Mouse (Mus musculus): ENCODE results near the gene Cep135.

Gene Cep135

DNA sequence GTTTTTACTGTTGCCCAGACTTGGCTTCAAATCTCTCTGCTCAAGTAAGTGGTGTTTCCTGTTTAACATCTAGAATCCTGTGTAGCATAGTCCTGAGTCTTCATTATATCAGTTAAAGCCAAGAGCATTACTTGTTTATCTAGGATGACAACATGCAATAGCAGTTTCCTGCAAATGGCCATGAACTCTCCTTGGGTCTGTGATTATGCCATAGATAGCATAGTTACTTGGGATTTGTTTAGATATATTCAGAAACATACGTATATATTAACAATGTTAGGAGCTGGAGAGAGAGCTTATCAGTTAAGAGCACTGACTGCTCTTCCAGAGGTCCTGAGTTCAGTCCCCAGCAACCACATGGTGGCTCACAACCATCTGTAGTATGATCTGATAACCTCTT is 39.3 kb downstream of the Cep135 start:
- in situ Hi-C loops (cut with MboI; ENCODE audit: low pct_unique_long_range_greater_than_20kb in 1 of 2, low sequenced_read_pairs in 2 of 2, unreplicated experiment in 1 of 2), result no loop called here

DNA sequence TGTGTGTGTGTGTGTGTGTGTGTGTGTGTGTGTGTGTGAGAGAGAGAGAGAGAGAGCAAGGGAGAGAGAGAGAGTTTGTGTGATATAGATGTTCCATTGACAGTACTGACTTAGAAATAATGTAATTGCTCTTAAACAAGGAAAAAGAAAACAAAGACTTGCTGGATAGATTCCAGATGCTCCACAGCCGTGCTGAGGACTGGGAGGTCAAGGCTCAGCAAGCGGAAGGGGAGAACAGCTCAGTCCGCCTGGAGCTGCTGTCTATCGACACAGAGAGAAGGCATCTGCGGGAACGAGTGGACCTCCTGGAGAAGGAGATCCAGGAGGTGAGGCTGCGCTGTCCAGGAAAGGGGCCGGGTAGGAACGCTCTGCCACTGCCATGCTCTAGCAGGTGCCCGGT is 45.5 kb downstream of the Cep135 start:
- in situ Hi-C loops (cut with MboI; ENCODE audit: low pct_unique_long_range_greater_than_20kb in 1 of 2, low sequenced_read_pairs in 2 of 2, unreplicated experiment in 1 of 2), result no loop called here

DNA sequence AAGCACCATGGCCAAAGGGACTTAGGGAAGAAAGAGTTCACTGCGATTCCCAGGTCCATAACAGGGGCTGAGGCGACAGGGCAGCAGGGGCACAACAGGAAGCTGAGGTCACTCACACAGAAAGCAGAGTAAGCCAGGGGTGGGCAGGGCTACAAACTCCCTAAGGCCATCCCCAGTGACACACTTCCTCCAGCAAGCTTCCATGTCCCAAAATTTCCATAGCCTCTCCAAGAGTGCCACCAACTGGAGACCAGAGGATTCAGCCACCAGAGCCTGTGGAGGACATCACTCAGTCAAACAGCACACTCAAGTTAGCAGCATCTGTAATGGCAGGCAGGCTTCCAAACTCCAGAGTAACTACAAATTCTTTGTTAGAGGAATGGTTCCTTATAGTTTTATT is 47.1 kb downstream of the Cep135 start:
- in situ Hi-C loops (cut with MboI; ENCODE audit: low pct_unique_long_range_greater_than_20kb in 1 of 2, low sequenced_read_pairs in 2 of 2, unreplicated experiment in 1 of 2), result no loop called here

DNA sequence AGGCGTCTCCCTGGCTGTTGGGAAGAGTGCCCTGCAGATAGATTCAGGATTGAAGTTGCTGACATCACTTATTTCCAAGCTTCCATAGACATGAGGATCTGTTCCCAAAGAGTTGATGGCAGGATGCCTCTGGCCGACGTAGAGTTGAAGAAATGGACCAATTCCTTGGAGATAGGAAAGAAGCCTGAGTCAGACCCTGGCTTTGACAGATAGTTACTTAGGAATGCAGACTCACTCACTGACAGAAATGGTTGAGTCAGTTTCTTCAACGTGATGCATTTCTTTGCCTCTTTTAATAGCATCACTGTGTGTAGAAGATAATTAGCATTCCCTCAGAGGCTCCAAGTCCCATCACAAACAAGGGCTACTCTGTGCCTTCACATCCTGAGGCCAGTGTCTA is 53.6 kb downstream of the Cep135 start:
- in situ Hi-C loops (cut with MboI; ENCODE audit: low pct_unique_long_range_greater_than_20kb in 1 of 2, low sequenced_read_pairs in 2 of 2, unreplicated experiment in 1 of 2), result no loop called here

DNA sequence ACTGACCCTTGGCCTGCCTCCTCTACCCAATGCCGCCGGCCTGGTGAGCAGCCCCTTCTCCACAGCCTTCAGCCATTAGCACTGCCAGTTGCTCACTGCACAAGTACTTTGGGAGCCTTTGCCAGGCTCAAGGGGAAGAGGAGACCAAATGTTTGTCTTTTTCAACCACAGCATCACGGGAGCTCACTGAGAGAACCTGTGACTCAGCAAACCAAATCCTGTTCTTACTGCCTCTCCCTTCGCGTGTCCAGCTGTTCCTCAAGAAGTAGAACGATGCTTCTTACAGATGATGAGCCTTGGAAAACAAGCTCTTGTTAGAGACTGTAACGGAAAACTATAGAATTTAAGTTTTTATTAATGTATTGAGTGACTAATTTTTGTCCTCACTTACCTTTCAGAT is 55.7 kb downstream of the Cep135 start:
- in situ Hi-C loops (cut with MboI; ENCODE audit: low pct_unique_long_range_greater_than_20kb in 1 of 2, low sequenced_read_pairs in 2 of 2, unreplicated experiment in 1 of 2), result no loop called here

DNA sequence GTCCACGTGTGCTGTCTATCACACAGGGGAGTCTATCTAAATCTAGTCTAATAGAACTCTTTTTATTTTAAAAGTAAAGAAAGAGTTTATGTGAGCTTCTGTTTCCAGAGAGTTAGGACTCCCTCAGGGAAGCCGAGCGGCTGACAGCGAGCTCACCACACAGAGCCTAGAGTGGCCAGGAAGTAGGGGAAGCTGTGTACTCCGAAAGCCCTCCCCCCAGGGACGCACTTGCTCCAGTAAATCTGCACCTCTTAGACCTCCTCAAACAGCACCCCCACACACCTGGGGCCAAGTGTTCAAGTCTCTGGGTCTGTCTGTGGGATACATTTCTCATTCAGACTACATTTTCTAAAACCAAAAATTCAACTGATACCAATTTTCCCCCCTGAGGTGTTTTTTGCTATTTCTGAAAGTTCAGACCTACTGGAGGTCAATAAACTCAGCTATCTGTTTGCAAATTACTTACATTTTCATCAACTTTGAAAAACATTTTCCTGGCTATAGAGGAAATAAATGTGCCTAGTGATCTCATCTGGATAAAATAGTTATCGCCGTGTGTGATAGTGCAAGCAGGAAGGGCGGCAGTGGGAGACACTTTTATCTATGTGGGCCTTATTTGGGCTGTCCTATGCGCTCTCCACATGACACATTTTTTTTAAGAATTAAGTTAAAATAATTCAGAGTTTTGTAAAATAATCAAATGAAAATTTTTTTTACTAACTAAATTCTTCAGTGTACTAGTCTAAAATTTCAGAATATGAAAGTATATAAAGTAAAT is 56.8 kb downstream of the Cep135 start:
- in situ Hi-C loops (cut with MboI; ENCODE audit: low pct_unique_long_range_greater_than_20kb in 1 of 2, low sequenced_read_pairs in 2 of 2, unreplicated experiment in 1 of 2), result no loop called here

DNA sequence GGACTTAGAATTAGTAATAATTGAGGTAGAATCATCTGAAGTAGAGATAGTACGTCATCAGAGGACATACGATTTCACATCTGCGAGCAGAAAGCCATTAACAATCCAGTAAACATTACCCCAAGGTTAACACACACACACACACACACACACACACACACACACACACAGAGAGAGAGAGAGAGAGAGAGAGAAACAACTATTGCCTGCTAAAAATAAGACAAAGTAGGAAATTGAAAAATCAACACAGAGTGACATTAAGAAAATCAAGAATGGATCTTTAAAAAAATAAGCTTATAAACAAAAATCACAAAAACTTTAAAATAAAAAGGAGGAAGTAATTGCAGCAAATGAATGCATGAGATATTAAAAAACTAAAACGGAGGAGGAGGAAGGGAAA is 61.4 kb downstream of the Cep135 start:
- in situ Hi-C loops (cut with MboI; ENCODE audit: low pct_unique_long_range_greater_than_20kb in 1 of 2, low sequenced_read_pairs in 2 of 2, unreplicated experiment in 1 of 2), result no loop called here

DNA sequence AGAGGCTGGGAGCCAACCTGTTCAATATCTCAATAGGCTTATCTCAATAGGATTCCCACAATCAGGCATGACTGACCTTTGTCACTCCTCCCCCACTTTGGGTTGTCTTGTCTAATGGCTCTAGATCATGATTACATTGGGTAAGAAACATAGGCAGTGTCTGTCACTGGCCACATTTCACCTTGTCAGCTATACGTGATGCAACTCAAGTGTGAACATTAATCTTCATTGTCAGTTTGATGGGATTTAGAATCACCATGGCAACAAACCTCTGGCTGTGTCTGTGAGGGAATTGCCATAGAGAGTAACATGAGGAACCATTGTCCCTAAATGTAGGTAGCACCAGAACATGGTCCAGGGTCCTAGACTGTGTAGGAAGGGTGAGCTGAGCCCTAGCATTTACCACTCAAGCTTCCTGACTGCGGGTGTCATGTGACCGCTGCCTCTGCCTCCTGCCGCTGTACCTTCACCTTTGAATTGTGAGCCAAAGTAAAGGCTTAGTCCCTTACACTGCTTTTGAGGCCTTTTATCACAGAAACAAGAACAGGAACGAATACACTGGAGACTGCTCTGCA is 62.7 kb downstream of the Cep135 start:
- in situ Hi-C loops (cut with MboI; ENCODE audit: low pct_unique_long_range_greater_than_20kb in 1 of 2, low sequenced_read_pairs in 2 of 2, unreplicated experiment in 1 of 2), result no loop called here

DNA sequence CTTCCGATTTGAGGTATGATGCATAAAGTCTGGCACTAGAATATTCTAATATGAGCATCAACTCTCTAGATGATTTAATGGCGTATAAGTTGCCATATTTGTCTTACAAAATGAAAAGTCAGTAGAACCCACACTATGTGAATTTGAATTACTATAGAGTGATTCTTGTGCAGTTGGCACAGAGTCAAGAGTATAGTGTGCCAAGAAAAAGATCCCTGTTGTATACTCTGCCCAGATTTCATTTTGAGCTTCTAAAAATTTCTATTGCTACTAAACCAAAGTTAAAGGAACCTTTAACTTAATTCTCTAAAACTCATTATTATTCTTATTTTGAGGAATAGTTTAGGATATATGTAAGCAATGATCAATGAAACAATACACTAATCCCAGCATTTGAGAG is 67.7 kb downstream of the Cep135 start, which contains the start of gene C530008M17Rik:
Gene C530008M17Rik (plus strand): TSS at position 301 of the 400 bp plus-strand sequence.
- in situ Hi-C loops (cut with MboI; ENCODE audit: low pct_unique_long_range_greater_than_20kb in 1 of 2, low sequenced_read_pairs in 2 of 2, unreplicated experiment in 1 of 2), result no loop called here

DNA sequence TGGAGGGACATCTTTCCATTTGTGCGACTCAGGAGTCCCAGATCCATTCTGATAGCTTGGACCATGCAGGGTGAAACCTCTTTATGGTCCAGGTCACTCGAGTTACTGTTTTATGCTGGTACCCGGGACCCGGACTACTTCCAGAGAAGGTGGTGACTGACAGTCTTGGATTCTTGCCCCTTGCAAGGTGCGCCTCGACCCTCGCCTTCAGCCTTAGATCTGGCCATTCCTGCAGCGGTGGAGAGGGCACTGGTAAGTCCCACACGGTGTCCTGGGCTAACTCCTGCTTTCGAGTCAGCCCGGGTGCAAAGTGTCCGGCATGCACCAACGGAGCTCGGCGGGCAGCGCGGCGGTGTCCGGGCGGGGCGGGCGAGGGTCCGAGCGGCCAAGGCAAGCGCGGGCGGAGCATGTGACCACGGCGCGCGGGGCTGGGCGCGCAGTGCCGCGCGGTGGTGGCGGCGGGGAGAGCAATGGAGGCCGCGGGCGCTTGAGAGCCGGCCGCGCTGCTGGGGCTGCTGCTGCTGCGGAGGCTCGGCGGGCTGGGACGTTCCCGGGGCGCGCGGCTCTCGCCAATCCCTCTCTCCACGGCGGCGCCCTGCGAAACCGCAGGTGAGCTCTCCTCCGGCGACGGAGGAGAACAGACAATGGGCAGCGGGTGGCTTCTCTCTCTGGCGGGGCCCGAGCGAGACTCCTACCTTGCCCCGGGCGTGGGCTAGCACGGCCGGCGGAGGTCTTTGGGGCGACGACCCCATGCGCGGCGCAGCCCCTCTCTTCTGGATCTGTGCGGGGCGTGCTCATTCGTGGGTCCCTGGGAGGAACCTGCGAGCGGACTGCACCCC is 69.0 kb downstream of the Cep135 start:
- in situ Hi-C loops (cut with MboI; ENCODE audit: low pct_unique_long_range_greater_than_20kb in 1 of 2, low sequenced_read_pairs in 2 of 2, unreplicated experiment in 1 of 2), result no loop called here

DNA sequence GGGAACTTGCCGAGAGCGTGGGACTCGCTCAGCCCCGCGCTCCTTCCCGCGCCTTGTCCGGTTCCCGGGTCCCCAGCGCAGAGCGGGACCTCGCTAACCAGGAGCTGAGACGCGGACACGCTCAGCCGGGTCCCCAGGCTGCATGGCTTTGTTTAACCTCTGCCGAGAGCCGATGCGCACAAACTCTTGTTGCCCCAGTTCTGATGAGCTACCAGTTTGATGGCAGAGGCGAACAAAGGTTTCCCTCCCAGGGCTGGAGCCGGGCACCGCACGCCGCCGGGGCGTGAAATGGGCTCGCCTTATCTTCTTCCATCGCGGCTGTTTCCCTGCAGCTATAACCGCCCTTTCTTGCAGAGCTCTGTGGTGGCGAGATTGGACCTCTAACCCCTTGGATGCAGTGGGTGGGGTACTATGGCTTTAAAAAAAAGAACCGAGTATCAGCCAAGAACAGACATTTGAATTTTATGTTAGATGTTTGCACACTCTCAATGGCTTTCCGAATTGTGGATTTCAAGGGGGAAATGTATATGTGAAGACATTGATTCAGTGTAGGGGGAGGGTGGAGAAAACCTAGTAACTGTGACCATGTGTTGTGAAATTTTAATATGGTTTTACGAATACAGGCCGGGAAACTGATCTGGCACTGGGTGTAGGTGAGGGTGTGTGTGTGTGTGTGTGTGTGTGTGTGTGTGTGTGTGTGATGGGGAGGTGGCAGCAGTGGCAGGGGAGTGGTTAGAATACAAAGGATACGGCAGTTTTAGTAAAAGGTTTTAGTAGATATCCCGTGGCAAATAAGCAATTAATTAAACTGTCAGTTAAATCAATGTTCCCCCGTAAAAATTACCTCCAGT is 69.8 kb downstream of the Cep135 start:
- in situ Hi-C loops (cut with MboI; ENCODE audit: low pct_unique_long_range_greater_than_20kb in 1 of 2, low sequenced_read_pairs in 2 of 2, unreplicated experiment in 1 of 2), result no loop called here

DNA sequence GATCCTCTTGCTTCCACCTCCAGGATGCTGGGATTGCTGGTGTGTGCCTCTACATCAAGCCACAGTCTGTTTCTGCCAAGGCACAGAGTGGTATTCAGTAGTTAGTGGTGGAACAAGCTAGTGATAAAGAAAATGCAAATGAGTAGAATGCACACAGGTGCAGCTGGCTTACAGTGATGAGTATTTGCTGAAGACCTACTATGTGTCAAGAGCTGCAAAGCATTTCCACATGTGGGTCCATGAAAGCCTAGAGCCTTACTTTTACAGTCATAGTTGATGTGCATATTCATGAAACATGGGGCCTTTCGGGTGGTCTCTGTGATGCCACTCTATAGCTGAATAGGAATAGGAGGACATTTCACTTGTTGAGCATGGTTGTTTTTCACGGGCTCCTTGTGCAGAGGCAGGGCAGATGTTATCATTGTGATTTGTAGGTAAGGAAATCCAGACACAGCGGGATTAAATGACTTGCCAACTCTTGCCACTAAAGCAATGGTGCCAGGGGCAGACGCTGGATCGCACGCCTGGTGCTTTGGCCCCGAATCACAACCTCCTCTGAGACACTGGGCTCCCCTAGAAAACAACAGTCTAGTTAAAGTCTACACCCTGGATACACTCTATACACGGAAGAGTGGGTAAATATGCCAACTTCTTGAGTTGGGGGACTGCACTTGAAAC is 71.6 kb downstream of the Cep135 start:
- in situ Hi-C loops (cut with MboI; ENCODE audit: low pct_unique_long_range_greater_than_20kb in 1 of 2, low sequenced_read_pairs in 2 of 2, unreplicated experiment in 1 of 2), result no loop called here

DNA sequence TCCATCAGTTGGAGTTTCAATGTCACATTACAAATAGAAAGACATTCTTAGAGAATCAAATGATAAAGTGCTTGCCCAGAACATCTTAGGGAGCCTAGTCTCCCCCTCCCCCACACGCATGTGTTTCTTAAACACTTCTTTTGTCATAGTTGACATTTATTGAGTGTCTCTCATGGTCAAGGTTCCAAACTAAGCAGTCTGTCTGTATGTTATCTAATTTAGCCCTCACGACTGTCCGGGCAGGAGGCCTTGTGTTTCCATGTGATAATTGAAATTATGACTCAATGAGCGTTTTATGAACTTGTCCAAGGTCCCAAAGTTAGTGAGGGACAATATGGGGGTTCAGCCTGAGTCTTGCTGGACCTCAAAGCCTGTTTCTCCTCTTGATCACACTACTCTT is 72.8 kb downstream of the Cep135 start:
- in situ Hi-C loops (cut with MboI; ENCODE audit: low pct_unique_long_range_greater_than_20kb in 1 of 2, low sequenced_read_pairs in 2 of 2, unreplicated experiment in 1 of 2), result no loop called here

DNA sequence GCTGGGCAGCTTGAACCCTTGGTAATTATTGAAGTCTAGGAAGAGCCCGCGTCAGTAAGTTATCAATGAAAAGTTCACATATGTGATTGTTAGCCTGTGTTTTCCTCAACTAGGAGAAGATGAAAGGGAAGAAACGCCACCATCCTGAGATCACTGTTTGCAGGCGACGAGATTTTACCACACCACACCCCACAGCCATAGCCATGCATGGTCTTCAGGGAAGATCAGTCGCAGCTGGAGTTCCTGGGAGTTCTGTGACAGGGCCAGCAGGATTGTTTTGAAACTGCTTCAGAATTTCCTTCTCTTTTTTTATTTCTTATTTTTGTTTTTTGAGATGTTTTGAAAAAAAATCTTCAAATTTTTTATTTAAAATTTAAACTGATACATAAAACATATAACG is 76.4 kb downstream of the Cep135 start:
- in situ Hi-C loops (cut with MboI; ENCODE audit: low pct_unique_long_range_greater_than_20kb in 1 of 2, low sequenced_read_pairs in 2 of 2, unreplicated experiment in 1 of 2), result no loop called here

DNA sequence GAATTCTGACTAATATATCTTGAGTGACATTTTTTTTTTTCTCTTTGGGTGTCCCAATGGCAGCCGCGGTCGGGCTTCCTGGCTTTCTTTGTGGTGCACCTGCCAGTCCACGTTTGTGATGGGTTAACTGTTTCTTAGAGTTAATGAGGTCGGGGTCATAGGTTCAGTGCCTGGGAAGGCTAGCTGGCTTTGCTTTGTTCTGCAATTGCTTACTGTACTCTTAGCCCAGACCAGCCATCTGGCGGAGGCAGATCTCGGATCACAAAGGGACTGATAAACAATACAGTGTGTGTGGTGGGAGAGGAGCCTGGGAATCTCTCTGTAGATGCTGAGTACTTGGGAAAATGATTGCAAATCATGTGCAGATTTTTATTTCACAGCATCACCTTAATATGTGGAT is 76.9 kb downstream of the Cep135 start:
- in situ Hi-C loops (cut with MboI; ENCODE audit: low pct_unique_long_range_greater_than_20kb in 1 of 2, low sequenced_read_pairs in 2 of 2, unreplicated experiment in 1 of 2), result no loop called here

DNA sequence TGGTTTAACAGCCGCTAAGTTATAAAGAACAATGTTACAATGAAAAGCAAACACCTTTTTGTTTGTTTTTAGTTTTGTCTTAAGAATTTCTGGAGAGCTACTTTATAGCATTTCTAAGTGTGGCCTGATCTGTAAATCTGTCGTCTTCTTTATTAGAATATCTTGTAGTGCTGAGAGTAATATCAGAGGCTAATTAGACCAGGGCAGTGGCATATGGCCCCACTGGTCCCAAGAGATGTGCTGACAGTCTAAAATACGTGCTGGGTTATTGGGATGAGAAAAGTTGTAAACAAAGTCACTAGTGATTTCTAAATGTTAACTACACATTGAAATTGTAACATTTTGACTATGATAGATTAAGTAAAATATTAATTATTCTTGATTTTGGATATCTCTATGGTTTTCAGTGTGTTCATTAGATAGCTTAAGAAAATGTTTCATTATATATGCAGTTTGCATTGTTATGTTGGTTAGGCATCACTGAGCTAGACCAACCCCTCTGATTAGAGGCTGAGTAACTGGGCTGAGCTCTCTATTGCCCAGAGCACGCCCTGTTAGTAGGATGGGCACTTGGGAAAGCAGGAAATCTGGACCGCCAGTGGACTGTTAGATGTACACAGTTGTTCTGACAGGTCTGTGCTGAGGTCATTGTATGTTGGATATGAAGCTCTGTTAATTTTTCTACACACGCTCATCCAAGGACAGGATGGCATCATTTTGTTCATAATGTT is 77.7 kb downstream of the Cep135 start:
- in situ Hi-C loops (cut with MboI; ENCODE audit: low pct_unique_long_range_greater_than_20kb in 1 of 2, low sequenced_read_pairs in 2 of 2, unreplicated experiment in 1 of 2), result no loop called here

DNA sequence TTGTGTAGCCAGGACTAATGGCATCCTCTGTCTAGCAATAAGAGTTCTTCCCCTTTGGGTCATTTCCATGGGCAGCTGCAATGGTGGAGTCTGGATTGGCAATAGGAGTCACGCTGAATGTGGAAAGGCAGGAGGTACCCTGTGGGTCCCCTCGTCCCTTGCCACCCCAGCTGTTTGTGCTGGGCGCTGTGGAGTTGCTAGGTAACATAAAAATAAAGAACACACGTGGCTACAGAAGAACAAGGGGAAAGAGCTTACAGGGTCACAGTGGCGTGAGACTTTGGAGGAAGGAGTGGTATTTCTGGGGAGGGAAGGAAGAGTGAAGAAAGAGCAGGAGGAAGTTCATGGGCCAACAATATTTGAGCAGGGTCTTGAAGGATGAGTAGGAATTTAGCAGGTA is 79.6 kb downstream of the Cep135 start:
- in situ Hi-C loops (cut with MboI; ENCODE audit: low pct_unique_long_range_greater_than_20kb in 1 of 2, low sequenced_read_pairs in 2 of 2, unreplicated experiment in 1 of 2), result no loop called here

DNA sequence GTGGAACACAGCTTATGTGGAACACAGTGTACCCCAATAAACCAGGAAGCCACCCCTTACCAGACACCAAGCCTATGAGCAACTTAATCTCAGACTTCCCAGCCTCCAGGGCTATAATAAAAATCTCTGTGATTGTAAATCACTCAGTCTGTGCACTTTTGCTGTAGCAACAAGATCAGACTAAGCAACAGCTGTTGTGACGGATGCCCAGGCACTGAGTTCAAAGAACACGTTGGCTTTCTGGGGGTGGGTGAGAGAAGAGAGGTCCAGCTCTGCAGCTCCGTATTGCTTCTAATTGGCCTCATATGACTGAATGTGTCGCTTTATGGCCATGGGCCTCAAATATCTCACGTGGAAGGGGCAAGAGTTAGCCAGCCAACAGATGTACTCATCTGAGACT is 80.0 kb downstream of the Cep135 start:
- in situ Hi-C loops (cut with MboI; ENCODE audit: low pct_unique_long_range_greater_than_20kb in 1 of 2, low sequenced_read_pairs in 2 of 2, unreplicated experiment in 1 of 2), result no loop called here

All from mouse embryonic stem cell (cell line).